Mouse (Mus musculus) fibroblast of lung, adult 2 months (primary cell): ENCODE data around the gene Zfp352.
"Not testable (repeated sequence)": the region's sequence is repeated elsewhere in the genome, so short reads cannot be mapped to it uniquely, and the experiment has no call there.

ENCODE experiments used
- DNase-seq: peaks from one replicate; pipeline ENCODE4 v3.0.0-alpha.2; 2011; ENCODE audit warnings: low read depth

The Zfp352 gene

DNA sequence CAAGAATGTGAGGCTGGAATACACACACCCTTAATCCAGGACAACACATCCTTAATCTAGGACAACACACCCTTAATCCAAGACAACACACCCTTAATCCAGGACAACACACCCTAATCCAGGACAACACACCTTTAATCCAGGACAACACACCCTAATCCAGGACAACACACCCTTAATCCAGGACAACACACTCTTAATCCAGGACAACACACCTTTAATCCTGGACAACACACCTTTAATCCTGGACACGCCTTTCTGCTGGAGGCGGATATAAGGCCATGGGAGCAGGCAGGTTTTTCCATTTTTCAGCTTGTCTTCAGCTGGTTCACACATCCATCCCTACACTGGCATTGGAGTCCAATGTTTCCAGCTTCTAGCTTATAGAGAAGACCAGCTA is at the start of gene Zfp352:
Zfp352 (plus strand) TSS at position 301 of the 400 bp plus-strand sequence.
- DNase-seq = no peak

DNA sequence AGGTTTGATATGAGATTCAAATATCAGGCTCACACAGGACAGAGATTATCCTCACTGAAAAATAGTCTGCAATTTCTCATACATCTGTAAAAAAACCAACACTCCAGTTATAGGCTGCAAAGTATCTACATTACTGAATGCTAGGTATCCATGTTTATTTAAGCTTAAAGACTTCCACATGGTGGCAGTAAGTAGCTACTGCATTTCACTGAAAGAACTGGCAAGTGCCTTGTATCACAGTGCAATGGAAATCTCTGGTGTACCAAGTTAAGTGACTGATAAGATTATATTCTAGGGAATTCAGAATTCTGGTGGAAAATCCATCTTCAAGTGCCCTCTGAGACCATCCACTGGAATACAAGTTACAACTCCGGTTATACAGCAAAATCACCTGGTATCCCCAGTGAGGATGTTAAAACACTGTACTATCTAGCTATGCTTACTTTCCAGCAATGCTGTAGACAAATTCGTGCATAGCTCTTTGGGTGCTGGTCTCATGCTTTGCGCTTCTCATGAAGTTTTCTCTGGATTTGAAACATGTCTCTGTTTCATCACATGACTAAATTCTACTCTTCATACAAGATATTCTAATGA is 47.6 kb upstream of the Zfp352 start:
- DNase-seq = no peak

- DNase-seq = no peak
Measured at GRCm38 (mm10) chr4:90174036-90174435, 44.6 kb upstream of the Zfp352 start.

DNA sequence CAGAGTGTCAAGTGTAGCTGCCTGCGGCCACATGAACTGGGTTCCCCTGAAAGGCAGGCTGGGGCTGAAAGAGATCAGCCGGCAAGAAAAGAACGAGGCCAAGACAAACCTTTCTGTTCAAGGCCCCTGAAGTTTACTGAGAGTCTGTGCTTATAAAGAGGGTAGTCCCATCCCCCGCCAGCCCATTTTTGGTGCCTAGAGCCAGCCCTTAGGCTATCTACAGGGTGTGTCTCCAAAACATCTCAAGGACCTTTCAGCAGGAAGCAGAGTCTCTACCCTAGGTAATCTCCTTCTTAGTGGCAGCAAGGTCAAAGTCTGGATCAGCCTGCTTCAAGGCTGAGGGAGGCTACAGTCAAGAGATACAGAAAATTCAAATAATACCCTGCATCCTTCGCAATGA is 15.2 kb upstream of the Zfp352 start:
- DNase-seq = no peak

DNA sequence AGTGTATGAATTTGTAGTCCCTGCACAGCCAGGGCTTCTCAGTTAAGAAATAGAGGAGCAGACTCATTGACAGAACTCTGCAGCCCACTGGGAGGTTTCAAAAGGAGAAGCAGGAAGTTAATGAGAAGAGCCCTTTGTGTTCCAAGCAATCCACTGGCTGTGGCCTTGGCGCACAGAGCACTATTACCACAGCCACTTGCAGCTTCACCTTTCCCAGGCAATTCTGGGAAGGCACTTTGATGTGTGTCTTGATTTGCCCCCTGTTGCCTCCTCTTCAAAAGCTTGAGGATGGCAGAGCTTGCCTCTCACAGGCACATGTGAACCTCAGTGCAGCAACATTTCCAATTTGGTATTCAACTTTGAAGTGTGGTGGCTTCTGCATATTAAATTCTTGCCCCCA is 7.1 kb upstream of the Zfp352 start:
- DNase-seq = no peak

DNA sequence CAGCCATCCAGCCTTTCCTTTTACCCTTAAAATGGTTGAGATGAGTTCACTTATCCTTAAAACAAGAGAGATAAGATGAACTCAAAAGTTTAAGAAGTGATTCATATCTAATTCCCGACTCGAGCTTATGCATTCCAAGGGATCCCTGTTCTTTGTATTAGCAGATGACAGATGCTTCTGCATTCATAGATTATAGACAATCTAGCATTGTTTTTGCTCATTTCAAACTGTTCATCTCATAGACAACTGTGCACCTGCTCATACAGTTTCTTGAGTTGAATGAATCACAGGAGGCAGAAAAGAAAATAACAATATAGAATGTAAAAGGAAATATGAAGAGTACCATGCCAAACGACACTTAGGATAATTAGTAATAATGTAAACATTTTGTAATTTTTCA is 6.5 kb upstream of the Zfp352 start:
- no peak for DNase-seq

DNA sequence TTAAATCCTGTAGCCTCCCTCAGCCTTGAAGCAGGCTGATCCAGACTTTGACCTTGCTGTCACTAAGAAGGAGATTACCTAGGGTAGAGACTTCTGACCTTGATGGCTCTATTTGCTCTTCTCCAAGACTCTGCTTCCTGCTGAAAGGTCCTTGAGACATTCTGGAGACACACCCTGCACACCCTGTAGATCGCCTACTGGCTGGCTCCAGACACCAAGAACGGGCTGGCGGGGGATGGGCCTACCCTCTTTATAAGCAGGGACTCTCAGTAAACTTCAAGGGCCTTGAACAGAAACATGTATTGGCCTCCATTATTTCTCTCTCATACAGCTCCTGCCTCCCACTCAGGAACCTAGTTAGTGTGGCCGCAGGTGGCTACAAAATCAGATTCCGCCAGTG is 17.0 kb downstream of the Zfp352 start:
- not testable (repeated sequence) for DNase-seq

DNA sequence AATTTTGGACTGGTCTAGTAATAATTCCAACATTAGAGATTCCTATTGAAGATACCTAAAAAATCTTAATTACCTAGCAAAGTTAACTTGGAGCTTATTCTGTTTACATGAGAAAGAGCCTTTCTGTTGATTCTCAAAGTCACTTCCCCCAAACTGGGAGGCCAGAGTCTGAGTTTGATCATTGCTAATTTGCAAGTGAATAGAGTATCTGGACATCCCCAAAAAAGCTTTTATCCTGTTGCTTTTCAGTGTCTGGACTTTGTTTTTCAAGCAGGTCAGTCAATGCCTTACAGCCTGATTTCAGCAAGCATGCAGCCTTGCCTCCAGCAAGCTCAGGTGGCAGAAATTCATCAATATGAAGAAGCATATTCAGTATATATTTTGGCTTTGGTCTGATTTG is 51.2 kb downstream of the Zfp352 start:
- no peak for DNase-seq
